Mouse (Mus musculus): ENCODE measurements around the gene Endog. TPM values are rescaled to one million over a fixed set of nuclear protein-coding genes. Genes with fewer than 3 reads are reported as not detected.

Gene Endog
- polyA plus RNA-seq, 1 experiment from 2014 or later: 43.2 TPM

- H3K4me3 ChIP-seq (ENCODE audit: control insufficient read depth in 1 of 2, insufficient read depth in 1 of 2, low read depth in 1 of 2, low read length in 2 of 2): no peak overlapping the region
- H3K27me3 ChIP-seq (ENCODE audit: control insufficient read depth, insufficient read depth, low read length): no peaks in the 10 kb centered on the region
- no peaks in the 10 kb centered on the region for H3K36me3 ChIP-seq (ENCODE audit: control insufficient read depth, insufficient read depth, low read length)
- H3K9me3 ChIP-seq (ENCODE audit: control insufficient read depth, low read length): no peaks in the 10 kb centered on the region
- no peak overlapping the region for H3K27ac ChIP-seq (replicated peaks in 1 of 2; ENCODE audit: control insufficient read depth in 1 of 2, insufficient read depth in 1 of 2, low read depth in 2 of 2, low read length in 2 of 2)
- WGBS: 50% methylated on average over 1 of the region's 1 CpGs
- H3K4me2 ChIP-seq (ENCODE audit: low read length): no peak overlapping the region
- no peak for ATAC-seq (ENCODE audit: insufficient number of reproducible peaks, insufficient read depth, low FRiP score, low read depth)
- no peak overlapping the region for H3K9ac ChIP-seq (ENCODE audit: low read length)
- H3K4me1 ChIP-seq (ENCODE audit: control insufficient read depth in 2 of 2, insufficient read depth in 2 of 2, low read length in 2 of 2): no peaks in the 10 kb centered on the region
Measured at GRCm38 (mm10) chr2:30212951-30213350, 41.7 kb downstream of the Endog start.

GRCm38 (mm10) chr2:30214745-30215144 is 43.5 kb downstream of the Endog start:
- 78% methylated on average over 3 of the region's 3 CpGs for WGBS
- Histone ChIP-seq H3K9me3 (ENCODE audit: control insufficient read depth, low read length) (no peaks in the 10 kb centered on the region), H3K36me3 (ENCODE audit: control insufficient read depth, insufficient read depth, low read length) (no peaks in the 10 kb centered on the region), H3K4me3 (ENCODE audit: control insufficient read depth in 1 of 2, insufficient read depth in 1 of 2, low read depth in 1 of 2, low read length in 2 of 2) (no peak overlapping the region), H3K27me3 (ENCODE audit: control insufficient read depth, insufficient read depth, low read length) (no peaks in the 10 kb centered on the region), H3K27ac (replicated peaks in 1 of 2; ENCODE audit: control insufficient read depth in 1 of 2, insufficient read depth in 1 of 2, low read depth in 2 of 2, low read length in 2 of 2) (no peak overlapping the region), H3K4me1 (ENCODE audit: control insufficient read depth in 2 of 2, insufficient read depth in 2 of 2, low read length in 2 of 2) (no peaks in the 10 kb centered on the region), H3K9ac (ENCODE audit: low read length) (no peak overlapping the region), H3K4me2 (ENCODE audit: low read length) (no peak overlapping the region)
- ATAC-seq (ENCODE audit: insufficient number of reproducible peaks, insufficient read depth, low FRiP score, low read depth): no peak

- WGBS: 67% methylated on average over 6 of the region's 6 CpGs
- no peaks in the 10 kb centered on the region for H3K9me3 ChIP-seq (ENCODE audit: control insufficient read depth, low read length)
- H3K4me2 ChIP-seq (ENCODE audit: low read length): no peak overlapping the region
- no peak overlapping the region for H3K4me3 ChIP-seq (ENCODE audit: control insufficient read depth in 1 of 2, insufficient read depth in 1 of 2, low read depth in 1 of 2, low read length in 2 of 2)
- no peak overlapping the region for H3K9ac ChIP-seq (ENCODE audit: low read length)
- H3K27ac ChIP-seq (replicated peaks in 1 of 2; ENCODE audit: control insufficient read depth in 1 of 2, insufficient read depth in 1 of 2, low read depth in 2 of 2, low read length in 2 of 2): no peak overlapping the region
- no peaks in the 10 kb centered on the region for H3K4me1 ChIP-seq (ENCODE audit: control insufficient read depth in 2 of 2, insufficient read depth in 2 of 2, low read length in 2 of 2)
- H3K36me3 ChIP-seq (ENCODE audit: control insufficient read depth, insufficient read depth, low read length): no peaks in the 10 kb centered on the region
- no peaks in the 10 kb centered on the region for H3K27me3 ChIP-seq (ENCODE audit: control insufficient read depth, insufficient read depth, low read length)
- no peak for ATAC-seq (ENCODE audit: insufficient number of reproducible peaks, insufficient read depth, low FRiP score, low read depth)
Measured at GRCm38 (mm10) chr2:30215493-30215892, 44.2 kb downstream of the Endog start.

GRCm38 (mm10) chr2:30216293-30216692 is 45.0 kb downstream of the Endog start:
- Histone ChIP-seq H3K4me3 (ENCODE audit: control insufficient read depth in 1 of 2, insufficient read depth in 1 of 2, low read depth in 1 of 2, low read length in 2 of 2) (no peak overlapping the region), H3K9ac (ENCODE audit: low read length) (no peak overlapping the region), H3K36me3 (ENCODE audit: control insufficient read depth, insufficient read depth, low read length) (no peaks in the 10 kb centered on the region), H3K9me3 (ENCODE audit: control insufficient read depth, low read length) (no peaks in the 10 kb centered on the region), H3K4me1 (ENCODE audit: control insufficient read depth in 2 of 2, insufficient read depth in 2 of 2, low read length in 2 of 2) (no peaks in the 10 kb centered on the region), H3K27ac (replicated peaks in 1 of 2; ENCODE audit: control insufficient read depth in 1 of 2, insufficient read depth in 1 of 2, low read depth in 2 of 2, low read length in 2 of 2) (no peak overlapping the region), H3K27me3 (ENCODE audit: control insufficient read depth, insufficient read depth, low read length) (no peaks in the 10 kb centered on the region), H3K4me2 (ENCODE audit: low read length) (no peak overlapping the region)
- WGBS: 85% methylated on average over 5 of the region's 5 CpGs
- no peak for ATAC-seq (ENCODE audit: insufficient number of reproducible peaks, insufficient read depth, low FRiP score, low read depth)

Other genes starting within 250 kb of the Endog start
- 36.1 and 38.1 TPM in 2 replicates for gene Gle1, start 236.1 kb upstream of the Endog start, polyA plus RNA-seq (2014; fragmentation: Nextera tagmentation; extraction: Ambion mirVana)
- gene Sptan1, start 205.9 kb upstream of the Endog start, polyA plus RNA-seq (2014; fragmentation: Nextera tagmentation; extraction: Ambion mirVana): 156 and 161 TPM in 2 replicates
- gene Wdr34, start 122.6 kb upstream of the Endog start, polyA plus RNA-seq (2014; fragmentation: Nextera tagmentation; extraction: Ambion mirVana): 18.9 and 21.8 TPM in 2 replicates
- 218 and 223 TPM in 2 replicates for gene Set, start 114.1 kb upstream of the Endog start, polyA plus RNA-seq (2014; fragmentation: Nextera tagmentation; extraction: Ambion mirVana)
- gene Pkn3, start 93.8 kb upstream of the Endog start, polyA plus RNA-seq (2014; fragmentation: Nextera tagmentation; extraction: Ambion mirVana): 10.0 and 10.3 TPM in 2 replicates
- gene Zdhhc12, start 77.8 kb upstream of the Endog start, polyA plus RNA-seq (2014; fragmentation: Nextera tagmentation; extraction: Ambion mirVana): 28.2 and 38.5 TPM in 2 replicates
- 7.8 and 8.9 TPM in 2 replicates for gene Zer1, start 46.9 kb upstream of the Endog start, polyA plus RNA-seq (2014; fragmentation: Nextera tagmentation; extraction: Ambion mirVana)
- 9.0 and 9.9 TPM in 2 replicates for gene Tbc1d13, start 37.7 kb upstream of the Endog start, polyA plus RNA-seq (2014; fragmentation: Nextera tagmentation; extraction: Ambion mirVana)
- 24.7 and 28.0 TPM in 2 replicates for gene Spout1, start 7.0 kb downstream of the Endog start, polyA plus RNA-seq (2014; fragmentation: Nextera tagmentation; extraction: Ambion mirVana)
- gene Kyat1, start 34.4 kb downstream of the Endog start, polyA plus RNA-seq (2014; fragmentation: Nextera tagmentation; extraction: Ambion mirVana): 22.0 and 26.0 TPM in 2 replicates
- gene Lrrc8a, start 66.2 kb downstream of the Endog start, polyA plus RNA-seq (2014; fragmentation: Nextera tagmentation; extraction: Ambion mirVana): 47.4 and 52.7 TPM in 2 replicates
- gene Gm28035, start 69.1 kb downstream of the Endog start, polyA plus RNA-seq (2014; fragmentation: Nextera tagmentation; extraction: Ambion mirVana): 0.13 and 0.55 TPM in 2 replicates
- gene Phyhd1, start 94.7 kb downstream of the Endog start, polyA plus RNA-seq (2014; fragmentation: Nextera tagmentation; extraction: Ambion mirVana): 10.8 TPM in 2 replicates
- gene Gm28038, start 109.5 kb downstream of the Endog start, polyA plus RNA-seq (2014; fragmentation: Nextera tagmentation; extraction: Ambion mirVana): not detected in 2 replicates
- 33.0 and 33.4 TPM in 2 replicates for gene Dolk, start 114.8 kb downstream of the Endog start, polyA plus RNA-seq (2014; fragmentation: Nextera tagmentation; extraction: Ambion mirVana)
- gene Nup188, start 114.9 kb downstream of the Endog start, polyA plus RNA-seq (2014; fragmentation: Nextera tagmentation; extraction: Ambion mirVana): 23.9 and 26.2 TPM in 2 replicates
- gene Sh3glb2, start 187.8 kb downstream of the Endog start, polyA plus RNA-seq (2014; fragmentation: Nextera tagmentation; extraction: Ambion mirVana): 94.6 and 97.3 TPM in 2 replicates
- 28.3 and 31.6 TPM in 2 replicates for gene Miga2, start 192.7 kb downstream of the Endog start, polyA plus RNA-seq (2014; fragmentation: Nextera tagmentation; extraction: Ambion mirVana)
- gene Dolpp1, start 220.8 kb downstream of the Endog start, polyA plus RNA-seq (2014; fragmentation: Nextera tagmentation; extraction: Ambion mirVana): 16.8 and 20.8 TPM in 2 replicates
- gene Crat, start 244.3 kb downstream of the Endog start, polyA plus RNA-seq (2014; fragmentation: Nextera tagmentation; extraction: Ambion mirVana): 127 and 135 TPM in 2 replicates
- 42.0 and 61.2 TPM in 2 replicates for gene Ptpa, start 244.5 kb downstream of the Endog start, polyA plus RNA-seq (2014; fragmentation: Nextera tagmentation; extraction: Ambion mirVana)